Mouse (Mus musculus): ENCODE measurements at regions not wholly inside any gene's neighbourhood (a gene's known extent, or its start where the extent isn't known, plus 50 kb on each side); places are given as distances from the start of the nearest gene placed in this dataset.
A peak's percentile ranks its signal among the peaks of the same experiment; 100 is the strongest.

GRCm38 (mm10) chr6:88964071-88964470 lies 62.0 kb downstream of the Tpra1 start:
- DNase-seq: no peak

GRCm38 (mm10) chr6:88964911-88965310 lies 62.9 kb downstream of the Tpra1 start:
- DNase-seq: no peak

- no peak for DNase-seq
These were observed 63.5 kb downstream of the Tpra1 start for GRCm38 (mm10) chr6:88965361-88966226.

- DNase-seq: no peak
These were observed 64.5 kb downstream of the Tpra1 start for GRCm38 (mm10) chr6:88966501-88966900.

GRCm38 (mm10) chr6:88968842-88969241 lies 66.8 kb downstream of the Tpra1 start:
- no peak for DNase-seq

- DNase-seq: peak; percentile 27 to 42
These were observed 69.7 kb downstream of the Tpra1 start for GRCm38 (mm10) chr6:88971729-88972128.

- no peak for DNase-seq
These were observed 72.4 kb downstream of the Tpra1 start for GRCm38 (mm10) chr6:88974457-88974856.

GRCm38 (mm10) chr6:88976581-88976980 lies 74.5 kb downstream of the Tpra1 start:
- no peak for DNase-seq

GRCm38 (mm10) chr6:88976994-88977393 lies 74.9 kb downstream of the Tpra1 start:
- DNase-seq: no peak

GRCm38 (mm10) chr6:88978970-88979369 lies 76.9 kb downstream of the Tpra1 start:
- no peak for DNase-seq

- peak; percentile 55 to 58 for DNase-seq
These were observed 78.1 kb downstream of the Tpra1 start for GRCm38 (mm10) chr6:88980112-88980511.

GRCm38 (mm10) chr6:88981544-88981943 lies 79.5 kb downstream of the Tpra1 start:
- DNase-seq: no peak

- DNase-seq: no peak
These were observed 82.1 kb downstream of the Tpra1 start for GRCm38 (mm10) chr6:88984170-88984569.

- DNase-seq: no peak
These were observed 82.8 kb downstream of the Tpra1 start for GRCm38 (mm10) chr6:88984863-88985262.

- no peak for DNase-seq
These were observed 86.5 kb downstream of the Tpra1 start for GRCm38 (mm10) chr6:88988551-88988950.

- no peak for DNase-seq
These were observed 87.7 kb downstream of the Tpra1 start for GRCm38 (mm10) chr6:88989617-88990299.

- no peak for DNase-seq
These were observed 88.2 kb downstream of the Tpra1 start for GRCm38 (mm10) chr6:88990300-88990685.

GRCm38 (mm10) chr6:88995077-88995476 lies 93.0 kb downstream of the Tpra1 start:
- no peak for DNase-seq

- no peak for DNase-seq
These were observed 97.1 kb downstream of the Tpra1 start for GRCm38 (mm10) chr6:88998927-88999722.

- no peak for DNase-seq
These were observed 98.3 kb downstream of the Tpra1 start for GRCm38 (mm10) chr6:89000359-89000758.

GRCm38 (mm10) chr6:89003197-89003923 lies 101.3 kb downstream of the Tpra1 start:
- no peak for DNase-seq

- no peak for DNase-seq
These were observed 103.0 kb downstream of the Tpra1 start for GRCm38 (mm10) chr6:89005094-89005493.

- no peak for DNase-seq
These were observed 104.9 kb downstream of the Tpra1 start for GRCm38 (mm10) chr6:89006997-89007396.

Data from cerebellum, postnatal 36 days (tissue).